Mouse (Mus musculus): ENCODE measurements around the gene Olig1. TPM values are rescaled to one million over a fixed set of nuclear protein-coding genes. Genes with fewer than 3 reads are reported as not detected.

The Olig1 gene
- polyA plus RNA-seq (2014; fragmentation: Illumina TruSeq; extraction: RNeasy Lipid Tissue Mini Kit (QIAGEN cat#74804); ENCODE audit: low read depth, low replicate concordance) = 0.53 TPM

GRCm38 (mm10) chr16:91269468-91270211, at the start of gene Olig1:
Olig1 (plus strand) TSS chr16:91269772.

GRCm38 (mm10) chr16:91225233-91226037, 44.1 kb upstream of the Olig1 start, which contains the start of gene Olig2:
Olig2 (plus strand) TSS chr16:91225457.

Other genes with a start within 250 kb of the Olig1 start
- gene Paxbp1, start 225.2 kb upstream of the Olig1 start, polyA plus RNA-seq (2014; fragmentation: Illumina TruSeq; extraction: RNeasy Lipid Tissue Mini Kit (QIAGEN cat#74804); ENCODE audit: low read depth, low replicate concordance) = 31.3 TPM
- not detected for gene 4932438H23Rik, start 174.7 kb upstream of the Olig1 start, polyA plus RNA-seq (2014; fragmentation: Illumina TruSeq; extraction: RNeasy Lipid Tissue Mini Kit (QIAGEN cat#74804); ENCODE audit: low read depth, low replicate concordance)
- not detected for gene Olig2, start 44.3 kb upstream of the Olig1 start, polyA plus RNA-seq (2014; fragmentation: Illumina TruSeq; extraction: RNeasy Lipid Tissue Mini Kit (QIAGEN cat#74804); ENCODE audit: low read depth, low replicate concordance)
- 135 TPM for gene Ifnar2, start 103.0 kb downstream of the Olig1 start, polyA plus RNA-seq (2014; fragmentation: Illumina TruSeq; extraction: RNeasy Lipid Tissue Mini Kit (QIAGEN cat#74804); ENCODE audit: low read depth, low replicate concordance)
- 0.90 TPM for gene Gm21970, start 121.9 kb downstream of the Olig1 start, polyA plus RNA-seq (2014; fragmentation: Illumina TruSeq; extraction: RNeasy Lipid Tissue Mini Kit (QIAGEN cat#74804); ENCODE audit: low read depth, low replicate concordance)
- 7.9 TPM for gene Il10rb, start 136.4 kb downstream of the Olig1 start, polyA plus RNA-seq (2014; fragmentation: Illumina TruSeq; extraction: RNeasy Lipid Tissue Mini Kit (QIAGEN cat#74804); ENCODE audit: low read depth, low replicate concordance)
- 39.1 TPM for gene Ifnar1, start 215.5 kb downstream of the Olig1 start, polyA plus RNA-seq (2014; fragmentation: Illumina TruSeq; extraction: RNeasy Lipid Tissue Mini Kit (QIAGEN cat#74804); ENCODE audit: low read depth, low replicate concordance)

Data from liver, adult 10 weeks (tissue).